ENCODE assay signal across 9 mouse cellular contexts in genomic region chr11:62553186-62553585, GRCm38 (mm10). TPM values are rescaled to one million over a fixed set of nuclear protein-coding genes. Genes with fewer than 3 reads are reported as not detected.
DNase-seq lines count a peak whose midpoint lies in the region; ATAC-seq lines count a peak whose summit lies in the region.
"Had no signal": no experiment of that assay in that cellular context is flagged by ENCODE, and none has a peak within 500 bp of the region (broad histone marks: within the 10 kb centered on the region; RNA-seq: fewer than 3 reads in every experiment).

No protein-coding gene starts in this region.

- H3K36me3 ChIP-seq in megakaryocyte, embryonic 14.5 days (replicated peaks; ENCODE audit: low read length) = peaks cover 25% of the 10 kb centered on the region
- peaks cover 34% of the 10 kb centered on the region for H3K36me3 ChIP-seq in limb, embryonic 12.5 days
- H3K36me3 ChIP-seq in stomach, embryonic 14.5 days (ENCODE audit: control insufficient read depth, insufficient read depth, low read length) = peaks cover 17% of the 10 kb centered on the region; the same call in 1 of the 2 replicates

- H3K4me1 ChIP-seq in megakaryocyte, embryonic 14.5 days = peaks cover 46% of the 10 kb centered on the region
- peaks cover 24% of the 10 kb centered on the region for H3K4me1 ChIP-seq in limb, embryonic 12.5 days (replicated peaks)
- peaks cover 19% of the 10 kb centered on the region; the same call in 1 of the 2 replicates for H3K4me1 ChIP-seq in stomach, embryonic 14.5 days (ENCODE audit: control insufficient read depth, insufficient read depth, low read length)

- peak overlapping the region; percentile 56 for H3K9ac ChIP-seq in limb, embryonic 12.5 days (replicated peaks)
- H3K9ac ChIP-seq in stomach, embryonic 14.5 days (replicated peaks; ENCODE audit: low read depth, low read length) = peak overlapping the region; percentile 23; the same call in 1 of the 2 replicates

- WGBS in limb, embryonic 12.5 days = 35% methylated on average over 1 of the region's 1 CpGs
- WGBS in stomach, embryonic 14.5 days = 18% methylated on average over 1 of the region's 1 CpGs

- no peak for ATAC-seq in CD4-positive, CD25-positive, alpha-beta regulatory T cell, adult 4 months
- no peak for ATAC-seq in megakaryocyte, adult 5-6 weeks (ENCODE audit: poor library complexity, severe bottlenecking)
- ATAC-seq in limb, embryonic 12.5 days (ENCODE audit: insufficient number of reproducible peaks, insufficient read depth, low FRiP score, low TSS enrichment, low read depth) = no peak
- ATAC-seq in stomach, embryonic 14.5 days (ENCODE audit: insufficient number of reproducible peaks, insufficient read depth, low FRiP score, low read depth) = no peak

- DNase-seq in CD4-positive, CD25-positive, alpha-beta regulatory T cell, adult 2 months (ENCODE audit: low read depth, low spot score) = peak; percentile 36
- DNase-seq in spleen, postnatal 14 days (ENCODE audit: low spot score in 2 of 2) = no peak
- DNase-seq in layer of hippocampus, adult 9-10 months (ENCODE audit: low spot score) = no peak
- DNase-seq: cerebellum, adult 11-12 months had no signal

- no peak overlapping the region for H3K27ac ChIP-seq in limb, embryonic 12.5 days
- H3K27ac ChIP-seq in stomach, embryonic 14.5 days (ENCODE audit: low read length) = no peak overlapping the region

- H3K9me3 ChIP-seq in megakaryocyte, embryonic 14.5 days = no peaks in the 10 kb centered on the region
- no peaks in the 10 kb centered on the region for H3K9me3 ChIP-seq in limb, embryonic 12.5 days
- H3K9me3 ChIP-seq in stomach, embryonic 14.5 days (ENCODE audit: control insufficient read depth, low read depth, low read length) = no peaks in the 10 kb centered on the region

- peak overlapping the region; percentile 90 for H3K4me3 ChIP-seq in megakaryocyte, embryonic 14.5 days (replicated peaks)
- peak overlapping the region; percentile 52 for H3K4me3 ChIP-seq in limb, embryonic 12.5 days (replicated peaks)
- peak overlapping the region; percentile 46 for H3K4me3 ChIP-seq in stomach, embryonic 14.5 days (ENCODE audit: low read depth, low read length)

- no peaks in the 10 kb centered on the region for H3K27me3 ChIP-seq in megakaryocyte, embryonic 14.5 days (replicated peaks)
- H3K27me3 ChIP-seq in limb, embryonic 12.5 days = no peaks in the 10 kb centered on the region
- H3K27me3 ChIP-seq in stomach, embryonic 14.5 days (ENCODE audit: control insufficient read depth, insufficient read depth, low read length) = no peaks in the 10 kb centered on the region

- H3K4me2 ChIP-seq in limb, embryonic 12.5 days = peak overlapping the region; percentile 96
- peak overlapping the region; percentile 87 for H3K4me2 ChIP-seq in stomach, embryonic 14.5 days (replicated peaks; ENCODE audit: low read depth, low read length)

RNA-seq across cellular contexts. Expression of gene Ubb, which starts 2.2 kb away (rescaled TPM):
- polyA plus RNA-seq in CD4-positive, CD25-positive, alpha-beta regulatory T cell, adult 4 months (2017; shearing (Covaris generic)) = 1,000 to 10,000 TPM; 5,826 to 7,831 TPM
- 1,084 and 1,175 TPM in 2 replicates for polyA plus RNA-seq in megakaryocyte, embryonic 14.5 days (2012; ENCODE audit: insufficient read depth, low replicate concordance)
- 1,447 and 1,627 TPM in 2 replicates for total RNA-seq in megakaryocyte, adult 5-6 weeks (2015)
- 835 and 1,053 TPM in 2 replicates for total RNA-seq in megakaryocyte, adult 5-6 weeks (2017)
- polyA plus RNA-seq in limb, embryonic 12.5 days (2016; fragmentation: Nextera tagmentation; extraction: Ambion mirVana) = 3,589 and 3,648 TPM in 2 replicates
- 3,062 and 3,133 TPM in 2 replicates for polyA plus RNA-seq in stomach, embryonic 14.5 days (2014; fragmentation: Nextera tagmentation; extraction: Ambion mirVana)

RNA-seq across cellular contexts. Expression of gene Cenpv, which starts 14.1 kb away (rescaled TPM):
- 1 to 10 TPM in 1 of 2 experiments, under 1 TPM in 1; 0.74 to 2.3 TPM for polyA plus RNA-seq in CD4-positive, CD25-positive, alpha-beta regulatory T cell, adult 4 months (2017; shearing (Covaris generic))
- polyA plus RNA-seq in megakaryocyte, embryonic 14.5 days (2012; ENCODE audit: insufficient read depth, low replicate concordance) = 10.8 and 13.9 TPM in 2 replicates
- 5.2 and 8.7 TPM in 2 replicates for total RNA-seq in megakaryocyte, adult 5-6 weeks (2015)
- total RNA-seq in megakaryocyte, adult 5-6 weeks (2017) = 3.1 and 3.9 TPM in 2 replicates
- polyA plus RNA-seq in limb, embryonic 12.5 days (2016; fragmentation: Nextera tagmentation; extraction: Ambion mirVana) = 44.5 and 47.9 TPM in 2 replicates
- 16.2 and 22.0 TPM in 2 replicates for polyA plus RNA-seq in stomach, embryonic 14.5 days (2014; fragmentation: Nextera tagmentation; extraction: Ambion mirVana)

RNA-seq across cellular contexts. Expression of gene Trpv2, which starts 21.1 kb away (rescaled TPM):
- 10 to 100 TPM; 65.8 to 93.5 TPM for polyA plus RNA-seq in CD4-positive, CD25-positive, alpha-beta regulatory T cell, adult 4 months (2017; shearing (Covaris generic))
- polyA plus RNA-seq in megakaryocyte, embryonic 14.5 days (2012; ENCODE audit: insufficient read depth, low replicate concordance) = 11.2 and 11.9 TPM in 2 replicates
- total RNA-seq in megakaryocyte, adult 5-6 weeks (2015) = 24.9 and 27.9 TPM in 2 replicates
- total RNA-seq in megakaryocyte, adult 5-6 weeks (2017) = 46.6 and 51.1 TPM in 2 replicates
- 0.88 and 1.2 TPM in 2 replicates for polyA plus RNA-seq in limb, embryonic 12.5 days (2016; fragmentation: Nextera tagmentation; extraction: Ambion mirVana)
- polyA plus RNA-seq in stomach, embryonic 14.5 days (2014; fragmentation: Nextera tagmentation; extraction: Ambion mirVana) = 12.0 and 12.8 TPM in 2 replicates
